Mouse (Mus musculus) gastrocnemius, postnatal 14 days (tissue): ENCODE measurements at regions not wholly inside any gene's neighbourhood (a gene's known extent, or its start where the extent isn't known, plus 50 kb on each side); places are given as distances from the start of the nearest gene placed in this dataset.

Source experiments
- DNase-seq: peaks from one replicate; pipeline ENCODE4 v3.0.0; 2021; ENCODE audit warnings: mixed read lengths
- intact Hi-C: fragments of 180-260 bp; cut with DNase I; formaldehyde crosslinking; loops from one replicate; pipeline ENCODE4 v1.15.1; 2025; ENCODE audit warnings: low total_unique reads

GRCm38 (mm10) chr17:80833355-80834175 is 105.3 kb upstream of the Map4k3 start:
- intact Hi-C loops: no loop called here

GRCm38 (mm10) chr17:80831686-80832085 is 103.4 kb upstream of the Map4k3 start:
- intact Hi-C loops: no loop called here
- no peak for DNase-seq

More at GRCm38 (mm10) chr17:80833355-80834175, 105.3 kb upstream of the Map4k3 start:
- no peak for DNase-seq

- intact Hi-C loops: no loop called here
Observed at GRCm38 (mm10) chr17:80827896-80828295, 99.6 kb upstream of the Map4k3 start.

GRCm38 (mm10) chr17:80827361-80827760 is 99.1 kb upstream of the Map4k3 start:
- intact Hi-C loops: no loop called here
- no peak for DNase-seq

More at GRCm38 (mm10) chr17:80827896-80828295, 99.6 kb upstream of the Map4k3 start:
- DNase-seq: no peak

GRCm38 (mm10) chr17:80825971-80826730 is 97.9 kb upstream of the Map4k3 start:
- intact Hi-C loops: no loop called here
- peak; percentile 44 for DNase-seq

GRCm38 (mm10) chr17:80825518-80825901 is 97.2 kb upstream of the Map4k3 start:
- intact Hi-C loops: no loop called here
- peak; percentile 18 for DNase-seq

- intact Hi-C loops: no loop called here
Observed at GRCm38 (mm10) chr17:80824826-80825517, 96.7 kb upstream of the Map4k3 start.

GRCm38 (mm10) chr17:80824261-80824660 is 96.0 kb upstream of the Map4k3 start:
- intact Hi-C loops: no loop called here
- DNase-seq: no peak

More at GRCm38 (mm10) chr17:80824826-80825517, 96.7 kb upstream of the Map4k3 start:
- DNase-seq: no peak

GRCm38 (mm10) chr17:80820888-80821287 is 92.6 kb upstream of the Map4k3 start:
- intact Hi-C loops: no loop called here
- no peak for DNase-seq

GRCm38 (mm10) chr17:80818477-80819028 is 90.3 kb upstream of the Map4k3 start:
- intact Hi-C loops: no loop called here
- no peak for DNase-seq

- DNase-seq: no peak
- intact Hi-C loops: no loop called here
Observed at GRCm38 (mm10) chr17:80815747-80816146, 87.5 kb upstream of the Map4k3 start.

- DNase-seq: no peak
- intact Hi-C loops: no loop called here
Observed at GRCm38 (mm10) chr17:80813194-80813593, 84.9 kb upstream of the Map4k3 start.

- intact Hi-C loops: no loop called here
- no peak for DNase-seq
Observed at GRCm38 (mm10) chr17:80809275-80809674, 81.0 kb upstream of the Map4k3 start.

GRCm38 (mm10) chr17:80808069-80808468 is 79.8 kb upstream of the Map4k3 start:
- DNase-seq: no peak

GRCm38 (mm10) chr17:80803361-80803915 is 75.2 kb upstream of the Map4k3 start:
- no peak for DNase-seq
- intact Hi-C loops: no loop called here

More at GRCm38 (mm10) chr17:80808069-80808468, 79.8 kb upstream of the Map4k3 start:
- intact Hi-C loops: no loop called here

GRCm38 (mm10) chr17:80802622-80803021 is 74.3 kb upstream of the Map4k3 start:
- intact Hi-C loops: no loop called here
- no peak for DNase-seq

GRCm38 (mm10) chr17:80801991-80802390 is 73.7 kb upstream of the Map4k3 start:
- no peak for DNase-seq
- intact Hi-C loops: no loop called here

GRCm38 (mm10) chr17:80801451-80801983 is 73.2 kb upstream of the Map4k3 start:
- intact Hi-C loops: no loop called here
- DNase-seq: peak; percentile 68

GRCm38 (mm10) chr17:80800877-80801276 is 72.6 kb upstream of the Map4k3 start:
- DNase-seq: no peak
- intact Hi-C loops: no loop called here
